Mouse (Mus musculus): ENCODE data around the gene Cct8. TPM values are rescaled to one million over a fixed set of nuclear protein-coding genes. Genes with fewer than 3 reads are reported as not detected.
A peak's percentile ranks its signal among the peaks of the same experiment; 100 is the strongest.

Cct8 gene
- total RNA-seq, 2 experiments from 2014 or later = 163 to 164 TPM

DNA sequence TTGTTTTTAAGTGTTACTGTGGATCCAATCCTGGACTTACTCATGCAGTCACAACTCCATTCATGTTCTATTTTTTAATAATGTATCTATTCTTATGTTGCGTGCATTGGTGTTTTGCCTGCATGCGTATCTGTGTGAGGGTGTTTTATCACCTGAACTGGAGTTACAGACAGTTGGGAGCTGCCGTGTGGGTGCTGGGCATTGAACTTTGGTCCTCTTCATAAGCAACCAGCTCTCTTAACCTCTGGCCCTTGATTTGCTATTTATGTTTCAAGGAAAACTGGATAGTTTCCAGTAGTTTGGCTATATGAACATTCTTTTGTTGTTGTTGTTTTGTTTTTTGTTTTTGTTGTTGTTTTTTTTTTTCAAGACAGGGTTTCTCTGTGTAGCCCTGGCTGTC is 50.1 kb downstream of the Cct8 start:
- DNase-seq = no peak

DNA sequence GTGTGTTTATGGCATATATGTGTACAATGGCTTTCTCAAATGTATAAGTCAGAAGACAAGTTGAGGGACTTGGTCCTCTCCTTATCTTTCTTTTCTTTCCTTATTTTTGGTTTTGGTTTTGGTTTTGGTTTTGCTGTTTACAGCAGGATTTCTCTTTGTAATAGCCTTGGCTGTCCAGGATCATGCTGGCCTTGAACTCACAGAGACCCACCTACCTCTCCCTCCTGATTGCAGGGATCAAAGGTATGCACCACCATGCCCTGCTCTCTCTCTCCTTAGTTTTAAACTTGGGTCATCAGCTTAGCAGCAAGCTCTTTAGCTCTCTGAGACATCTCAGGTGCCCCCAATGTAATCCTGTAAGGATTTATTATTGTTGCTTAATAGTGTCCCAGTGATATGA is 50.6 kb downstream of the Cct8 start:
- DNase-seq = no peak

GRCm38 (mm10) chr16:87444071-87444470 is 51.6 kb downstream of the Cct8 start:
- no peak for DNase-seq

DNA sequence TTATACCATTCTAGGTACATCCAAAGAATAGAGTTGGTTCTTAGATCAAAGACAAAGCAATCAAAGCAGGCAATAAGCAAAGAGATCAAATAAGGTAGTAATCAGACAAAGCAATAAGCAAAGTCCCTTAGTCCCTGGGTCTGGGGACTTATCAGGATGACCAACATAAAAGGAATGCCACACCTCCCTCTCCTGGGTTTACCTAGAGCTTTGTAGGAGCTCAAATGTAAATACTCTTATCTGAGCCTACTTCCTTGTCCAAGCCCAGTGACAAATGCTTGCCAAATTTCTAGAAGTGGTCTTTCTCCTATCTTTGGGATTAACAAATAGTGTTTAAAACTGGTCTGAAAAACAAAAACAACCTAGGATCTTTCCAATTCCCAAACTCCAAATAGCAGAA is 52.4 kb downstream of the Cct8 start:
- no peak for DNase-seq

DNA sequence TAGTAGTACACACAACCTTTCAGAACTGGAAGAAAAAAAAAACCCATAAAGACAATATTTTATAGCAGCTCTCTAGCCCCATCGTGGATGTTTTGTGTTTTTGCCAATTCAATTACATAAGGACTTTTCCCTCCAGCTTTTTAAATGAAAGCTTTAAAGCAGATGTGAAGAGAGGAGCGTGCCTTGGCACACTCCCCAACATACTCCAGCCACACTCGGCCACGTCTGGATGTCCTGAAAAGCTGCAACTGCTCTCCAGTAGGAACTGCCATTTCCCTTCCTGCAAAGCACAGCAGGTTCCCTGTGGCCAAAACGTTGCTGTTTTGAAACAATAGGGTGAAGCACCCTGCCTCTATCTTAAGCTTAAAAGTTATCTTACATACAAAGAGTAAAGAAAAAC is 53.4 kb downstream of the Cct8 start:
- no peak for DNase-seq

GRCm38 (mm10) chr16:87441089-87441488 is 54.6 kb downstream of the Cct8 start:
- no peak for DNase-seq

DNA sequence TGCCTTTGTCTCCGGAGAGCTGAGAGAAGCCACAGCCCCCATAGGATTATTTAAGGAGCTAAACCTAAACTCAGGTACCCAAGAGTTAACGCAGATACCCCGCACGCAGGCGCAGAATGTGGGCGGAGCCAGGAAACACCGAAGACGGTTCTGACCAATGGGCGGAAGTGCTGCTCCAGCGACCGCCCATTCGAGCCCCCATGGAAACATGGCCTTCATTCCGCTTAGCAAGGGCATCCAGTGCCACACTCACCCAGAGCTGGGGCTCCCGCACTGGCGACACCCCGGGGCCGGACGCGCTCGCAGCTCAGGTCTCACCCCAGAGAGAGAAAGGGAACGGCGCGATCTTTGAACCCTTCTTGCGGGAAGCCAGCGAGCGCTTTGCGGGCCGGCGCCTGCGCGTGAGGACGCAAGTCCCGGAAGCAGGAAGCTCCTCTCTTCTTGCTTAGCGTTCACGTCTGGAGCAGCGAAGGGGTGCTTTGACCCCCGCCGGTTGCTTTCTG is 55.4 kb downstream of the Cct8 start, which contains the start of gene Rwdd2b:
Gene Rwdd2b (minus strand): TSS at position 390 of the 503 bp plus-strand sequence.
- peak; percentile 93 for DNase-seq

DNA sequence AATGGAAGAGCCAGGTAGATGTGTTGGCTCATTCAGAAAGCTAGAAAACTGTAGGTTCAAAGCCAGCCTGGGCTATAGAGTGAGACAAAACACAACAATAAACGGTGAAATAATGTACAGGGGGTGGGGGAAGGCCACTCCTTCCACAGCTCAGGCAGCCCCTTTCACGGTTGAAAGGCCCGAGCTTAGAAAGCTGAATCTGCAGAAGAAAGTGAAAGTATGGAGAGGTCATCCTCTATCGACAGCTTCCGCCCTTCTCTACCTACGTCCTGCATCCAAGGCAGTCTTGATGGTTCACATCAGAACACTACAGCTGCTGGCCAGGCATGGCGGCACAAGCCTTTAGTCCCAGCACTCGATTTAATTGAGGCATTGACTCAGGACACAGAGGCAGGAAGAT is 57.0 kb downstream of the Cct8 start:
- no peak for DNase-seq

DNA sequence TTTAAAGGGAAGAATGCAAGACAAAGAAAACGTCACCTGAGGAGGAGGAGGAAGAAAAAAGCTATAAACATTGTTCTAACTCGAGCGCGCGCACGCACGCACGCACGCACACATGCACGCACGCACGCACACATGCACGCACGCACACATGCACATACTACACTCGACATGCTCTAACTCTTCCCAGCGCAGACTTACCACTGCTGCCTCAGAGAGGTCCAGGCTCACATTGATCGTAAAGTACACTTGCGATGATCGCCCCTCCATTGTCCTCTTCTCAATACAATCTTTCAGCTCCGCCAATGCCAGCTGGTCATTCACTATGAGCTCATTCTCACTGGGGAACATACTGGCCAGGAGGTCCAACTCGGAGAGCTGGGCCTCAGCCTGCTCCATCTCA is 58.6 kb downstream of the Cct8 start:
- no peak for DNase-seq

DNA sequence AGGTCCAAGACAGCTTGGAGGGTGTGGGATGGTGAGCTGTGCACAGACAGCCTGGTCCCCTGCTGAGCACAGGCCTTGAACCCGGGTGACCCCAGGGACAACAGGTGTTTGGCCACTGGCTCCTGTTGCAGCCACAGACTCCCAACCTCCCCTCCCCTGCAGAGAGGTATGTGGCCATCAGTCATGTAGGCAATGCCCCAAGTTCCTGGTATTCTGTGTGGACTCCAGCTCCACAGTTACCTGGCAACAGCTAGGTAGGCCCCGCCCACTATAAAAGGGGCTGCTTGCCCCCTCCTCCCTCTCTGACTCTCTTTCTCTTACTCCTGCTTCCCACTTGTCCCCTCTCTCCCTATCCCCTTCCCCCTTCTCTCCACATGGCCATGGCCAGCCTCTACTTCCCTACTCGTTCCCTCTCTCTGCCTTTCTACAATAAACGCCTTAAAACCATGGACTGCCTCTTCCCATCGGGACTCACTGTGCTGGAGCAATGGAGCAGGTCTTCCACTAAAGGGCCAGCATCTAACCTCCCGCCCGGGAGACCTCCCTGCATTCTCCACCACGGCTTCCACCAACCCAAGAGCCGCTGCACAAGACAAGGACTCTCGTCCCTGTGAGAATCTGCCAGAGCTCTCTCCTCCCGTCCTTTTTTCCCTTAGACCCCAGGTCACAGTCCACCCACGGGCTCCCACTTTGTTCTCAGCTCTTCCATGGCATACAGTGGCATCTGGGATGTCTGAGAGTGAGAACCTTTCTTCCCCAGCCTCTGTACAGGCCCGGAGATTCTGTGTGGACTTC is 60.1 kb downstream of the Cct8 start:
- DNase-seq = no peak

GRCm38 (mm10) chr16:87434946-87435345 is 60.7 kb downstream of the Cct8 start:
- no peak for DNase-seq

GRCm38 (mm10) chr16:87434266-87434665 is 61.4 kb downstream of the Cct8 start:
- DNase-seq = no peak

Other genes starting within 250 kb of the Cct8 start
- gene N6amt1, start 141.7 kb downstream of the Cct8 start, total RNA-seq (2021) = 10 to 100 TPM; 11.5 to 11.8 TPM
- gene Ltn1, start 63.3 kb downstream of the Cct8 start, total RNA-seq (2021) = 10 to 100 TPM; 24.1 to 25.0 TPM
- 1 to 10 TPM; 4.1 to 5.1 TPM for gene Rwdd2b, start 55.3 kb downstream of the Cct8 start, total RNA-seq (2021)
- gene Usp16, start 41.2 kb downstream of the Cct8 start, total RNA-seq (2021) = 10 to 100 TPM; 28.5 to 33.7 TPM
- gene Map3k7cl, start 57.5 kb upstream of the Cct8 start, total RNA-seq (2021) = 10 to 100 TPM; 40.8 to 51.4 TPM
- 10 to 100 TPM; 13.7 to 17.8 TPM for gene Bach1, start 203.1 kb upstream of the Cct8 start, total RNA-seq (2021)